Mouse (Mus musculus) embryonic stem cell, embryonic (primary cell): ENCODE results near the gene Stk38.
"Not testable (repeated sequence)": the region's sequence is repeated elsewhere in the genome, so short reads cannot be mapped to it uniquely, and the experiment has no call there.

Experiments
- CTCF ChIA-PET, 4 experiments: fragments of 300-600 bp in 2 of 4; fragments of 350-600 bp in 2 of 4; sonication (Branson Sonifier 250); formaldehyde crosslinking; loops; one replicate each; lab custom pipeline; 2022; ENCODE audit warnings: inconsistent platforms in 2 of 4; lab: Charles Lee
- POLR2A ChIA-PET, 4 experiments: fragments of 300-600 bp in 2 of 4; fragments of 350-600 bp in 2 of 4; sonication (Branson Sonifier 250); formaldehyde crosslinking; loops; one replicate each; lab custom pipeline; 2022; ENCODE audit warnings: antibody characterized with exemption in 4 of 4, inconsistent platforms in 1 of 4; lab: Charles Lee

Stk38 gene

DNA sequence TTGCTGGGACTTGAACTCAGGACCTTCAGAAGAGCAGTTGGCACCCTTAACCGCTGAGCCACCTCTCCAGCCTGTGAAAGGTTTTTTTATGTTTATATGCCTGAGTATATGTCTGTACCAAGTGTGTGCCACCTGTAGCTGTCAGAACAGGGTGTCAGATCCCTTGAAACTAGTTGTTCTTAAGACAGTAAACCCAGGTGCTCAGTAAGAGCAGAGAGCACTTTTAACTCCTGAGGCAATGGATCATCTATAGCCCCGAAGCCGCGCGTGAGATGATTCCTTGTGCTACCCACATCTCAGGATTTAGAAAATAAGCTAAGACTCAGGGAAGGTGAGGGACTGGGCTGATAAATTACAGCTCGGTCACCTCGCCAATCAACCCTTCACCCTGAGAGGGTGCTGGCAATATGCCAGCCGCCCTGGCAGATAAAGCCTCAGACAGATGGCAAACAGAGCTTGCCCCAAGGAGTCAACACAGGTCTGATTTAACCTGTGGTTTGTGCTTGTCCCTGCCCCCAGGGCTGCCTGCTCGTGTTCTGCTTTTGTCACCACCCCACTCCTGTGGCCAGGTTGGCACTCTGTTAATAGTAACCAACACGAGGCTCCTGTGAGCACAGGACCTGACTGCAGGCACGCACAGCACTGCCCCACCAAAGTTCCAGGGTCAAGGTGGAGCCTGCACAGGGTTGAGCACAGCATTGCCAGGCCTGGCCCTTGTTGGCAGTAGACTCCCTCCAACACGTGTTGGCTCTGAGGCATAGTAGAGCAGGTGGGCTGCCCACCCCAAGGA, 38.1 kb upstream of the Stk38 start:
- POLR2A ChIA-PET: interaction anchor here (0.6 to 40.2 kb wide), 58 partner anchors 8 to 448 kb away, joined by 3 to 2765 read pairs (median 6); partner anchors contain the start of genes Srsf3 (in 3 of the 4), Cdkn1a (in 2 of the 4) and Stk38 (in 1 of the 4)
- CTCF ChIA-PET: interaction anchor here (0.6 to 3.5 kb wide), 17 partner anchors 14 to 325 kb away, joined by 3 to 33 read pairs (median 5); partner anchors contain the start of genes BC004004 (in 1 of the 4), Cdkn1a (in 1 of the 4) and Srsf3 (in 1 of the 4)

DNA sequence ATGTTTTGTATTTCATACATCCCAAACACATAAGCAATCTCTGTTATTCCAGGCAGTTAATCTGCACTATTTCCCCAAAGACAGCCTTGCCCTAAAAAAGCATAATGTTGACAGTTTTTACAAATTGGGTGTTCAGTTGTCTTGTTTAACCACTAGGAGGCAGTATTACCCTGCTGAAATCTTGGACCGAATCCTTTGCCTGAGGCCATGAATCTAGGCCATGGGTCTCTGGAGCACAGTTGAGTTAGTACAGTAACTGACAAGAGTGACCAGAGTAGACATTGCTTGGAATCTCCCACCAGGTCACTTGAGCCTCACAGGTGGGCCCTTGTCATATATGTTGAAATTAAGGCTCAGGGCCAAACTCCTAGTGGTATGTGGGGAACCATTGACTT, 37.1 kb upstream of the Stk38 start:
- ChIA-PET CTCF (interaction anchor here (0.6 to 3.5 kb wide), 31 partner anchors 10 to 419 kb away, joined by 3 to 33 read pairs (median 4); partner anchors contain the start of genes BC004004 (in 1 of the 4), Cdkn1a (in 1 of the 4) and Srsf3 (in 1 of the 4)), POLR2A (interaction anchor here (0.6 to 40.2 kb wide), 74 partner anchors 8 to 498 kb away, joined by 3 to 2765 read pairs (median 5); partner anchors contain the start of genes Srsf3 (in 3 of the 4), Cdkn1a (in 2 of the 4) and Stk38 (in 2 of the 4))

DNA sequence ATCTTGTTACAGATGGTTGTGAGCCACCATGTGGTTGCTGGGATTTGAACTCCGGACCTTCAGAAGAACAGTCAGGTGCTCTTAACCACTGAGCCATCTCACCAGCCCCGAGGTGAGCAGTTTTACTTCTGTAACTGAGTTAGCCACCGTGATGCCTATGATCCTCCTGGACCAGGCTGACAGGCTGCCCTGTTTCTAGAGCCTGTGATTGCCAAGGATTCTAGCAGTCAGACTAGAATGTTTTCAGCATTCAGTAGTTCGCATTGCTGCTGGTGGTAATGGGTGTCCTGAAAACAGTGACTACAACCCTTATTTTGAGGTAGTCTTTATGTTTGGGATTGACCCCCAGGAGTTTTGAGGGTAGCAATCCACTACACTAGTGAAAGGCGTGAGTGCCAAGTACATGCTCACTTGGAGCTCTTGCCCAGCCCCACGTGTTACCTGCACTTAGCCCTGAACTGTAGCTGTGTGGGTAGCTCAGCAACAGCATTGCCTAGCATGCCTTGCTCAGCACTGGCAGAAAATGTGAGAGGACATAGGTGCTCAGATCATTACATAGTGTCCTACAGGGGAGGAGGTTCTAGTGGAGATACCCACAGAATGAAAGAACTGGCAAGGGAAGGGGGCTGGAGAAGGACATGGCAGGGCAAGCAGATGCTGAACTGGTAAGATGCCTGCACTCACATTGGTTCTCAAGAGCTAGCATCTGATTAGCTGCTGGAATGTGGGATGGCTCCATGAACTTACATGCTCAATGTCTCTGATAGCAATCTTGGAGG, 36.5 kb upstream of the Stk38 start:
- POLR2A ChIA-PET: interaction anchor here (0.5 to 40.2 kb wide), 75 partner anchors 7 to 499 kb away, joined by 3 to 2765 read pairs (median 5); partner anchors contain the start of genes Srsf3 (in 3 of the 4), Stk38 (in 3 of the 4) and Cdkn1a (in 2 of the 4)
- CTCF ChIA-PET: interaction anchor here (0.6 to 3.5 kb wide), 31 partner anchors 10 to 420 kb away, joined by 3 to 33 read pairs (median 4); partner anchors contain the start of genes BC004004 (in 1 of the 4) and Cdkn1a (in 1 of the 4)

DNA sequence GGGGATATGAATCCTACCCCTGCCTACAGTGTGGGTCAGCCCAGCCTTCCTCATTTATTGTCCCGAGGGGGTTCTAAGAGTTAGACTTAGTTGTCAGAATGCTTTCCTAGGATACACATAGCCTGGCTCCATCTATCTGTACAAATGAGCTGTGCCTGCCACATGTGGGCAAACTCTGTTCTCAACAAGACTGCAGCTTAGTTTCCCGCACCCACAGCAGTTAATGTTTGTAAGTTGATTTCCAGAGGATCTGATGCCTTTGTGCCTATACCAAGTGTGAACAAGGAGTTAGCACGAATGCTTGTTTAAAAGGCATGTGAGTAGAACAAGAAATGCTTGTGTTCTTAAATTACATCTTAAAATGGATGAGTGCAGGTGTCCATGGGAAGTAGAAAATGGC, 35.8 kb upstream of the Stk38 start:
- CTCF ChIA-PET: interaction anchor here in 3 of 4 experiments (1.3 to 3.5 kb wide), 6 partner anchors 15 to 202 kb away, joined by 3 to 33 read pairs (median 7); no protein-coding TSS in a partner anchor
- POLR2A ChIA-PET: interaction anchor here (0.5 to 40.2 kb wide), 39 partner anchors 9 to 414 kb away, joined by 3 to 2765 read pairs (median 8); partner anchors contain the start of genes Srsf3 (in 4 of the 4), Stk38 (in 3 of the 4), Cdkn1a (in 2 of the 4) and BC004004 (in 1 of the 4)

DNA sequence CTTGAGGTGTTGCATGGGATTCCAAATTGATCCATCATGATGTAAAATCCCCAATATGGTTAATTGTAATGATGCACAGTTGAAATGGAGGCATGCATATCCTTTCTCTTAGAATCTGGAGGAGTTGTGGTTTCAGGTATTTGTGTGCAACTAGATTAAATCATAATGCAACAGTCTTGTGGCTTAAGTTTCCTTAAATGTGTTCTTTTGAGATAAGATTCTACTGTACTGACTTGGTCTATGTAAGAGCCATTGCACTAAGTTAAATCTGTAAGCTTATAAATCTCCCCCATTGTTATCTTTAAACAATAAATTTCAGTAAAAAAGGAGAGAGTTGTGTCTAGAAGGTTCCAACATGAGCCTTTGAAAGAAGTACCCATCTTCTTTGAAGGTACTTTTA, 34.8 kb upstream of the Stk38 start:
- ChIA-PET CTCF (interaction anchor here in 1 of 4 experiments (0.6 kb wide), 1 partner anchor 259 kb away, joined by 6 read pairs; no protein-coding TSS in a partner anchor), POLR2A (interaction anchor here in 3 of 4 experiments (0.8 to 40.2 kb wide), 20 partner anchors 8 to 226 kb away, joined by 3 to 2765 read pairs (median 28); partner anchors contain the start of genes Srsf3 (in 3 of the 3), Cdkn1a (in 2 of the 3), BC004004 (in 1 of the 3) and Stk38 (in 1 of the 3))

DNA sequence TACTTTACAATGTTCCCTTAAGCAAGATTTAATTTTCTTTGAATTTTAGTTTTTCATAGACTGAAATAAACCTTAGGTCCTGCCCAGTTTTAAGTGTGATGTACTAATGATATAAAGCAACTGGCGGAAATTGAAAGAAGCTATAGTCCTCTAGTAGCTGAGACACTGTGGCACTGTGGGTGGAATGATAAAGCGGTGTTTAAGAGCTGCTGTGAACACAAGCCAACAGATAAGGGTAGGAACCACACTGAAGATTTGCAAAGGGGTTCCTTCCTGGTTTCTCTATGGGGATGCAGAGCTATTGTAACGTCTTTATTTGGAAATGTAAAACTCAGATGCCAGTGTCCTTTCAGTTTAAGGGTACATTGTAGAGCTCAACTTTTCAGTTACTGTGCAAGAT, 33.8 kb upstream of the Stk38 start:
- POLR2A ChIA-PET: interaction anchor here in 3 of 4 experiments (0.6 to 40.2 kb wide), 22 partner anchors 7 to 659 kb away, joined by 3 to 2765 read pairs (median 14); partner anchors contain the start of genes Srsf3 (in 3 of the 3), Cdkn1a (in 2 of the 3) and Stk38 (in 1 of the 3)
- CTCF ChIA-PET: not testable (repeated sequence)

DNA sequence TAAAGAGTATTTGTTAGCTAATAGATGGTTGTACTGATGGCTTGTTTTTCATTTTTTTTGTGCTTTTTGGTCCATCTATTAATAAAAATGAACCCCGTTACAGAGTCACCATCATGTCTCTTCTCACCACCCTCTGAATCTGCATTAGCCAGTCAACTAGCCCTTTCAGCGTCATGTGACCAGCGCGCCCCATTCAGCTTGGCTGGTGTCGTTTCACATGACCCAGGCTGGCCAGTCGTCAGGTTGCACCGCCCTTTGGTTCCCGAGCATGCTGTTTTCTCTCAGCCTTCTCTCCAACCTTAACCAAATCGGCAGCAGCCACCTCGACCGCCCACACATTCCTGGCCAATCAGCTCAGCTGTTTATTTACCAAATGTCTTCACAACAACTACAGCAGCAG, 31.6 kb upstream of the Stk38 start:
- POLR2A ChIA-PET: interaction anchor here (0.6 to 40.2 kb wide), 56 partner anchors 9 to 913 kb away, joined by 3 to 2765 read pairs (median 5); partner anchors contain the start of genes Cdkn1a (in 2 of the 4), Srsf3 (in 2 of the 4), Stk38 (in 2 of the 4) and Tead3 (in 1 of the 4)
- CTCF ChIA-PET: interaction anchor here in 2 of 4 experiments (0.8 to 2.1 kb wide), 3 partner anchors 10 to 132 kb away, joined by 3 to 7 read pairs (median 3); no protein-coding TSS in a partner anchor

DNA sequence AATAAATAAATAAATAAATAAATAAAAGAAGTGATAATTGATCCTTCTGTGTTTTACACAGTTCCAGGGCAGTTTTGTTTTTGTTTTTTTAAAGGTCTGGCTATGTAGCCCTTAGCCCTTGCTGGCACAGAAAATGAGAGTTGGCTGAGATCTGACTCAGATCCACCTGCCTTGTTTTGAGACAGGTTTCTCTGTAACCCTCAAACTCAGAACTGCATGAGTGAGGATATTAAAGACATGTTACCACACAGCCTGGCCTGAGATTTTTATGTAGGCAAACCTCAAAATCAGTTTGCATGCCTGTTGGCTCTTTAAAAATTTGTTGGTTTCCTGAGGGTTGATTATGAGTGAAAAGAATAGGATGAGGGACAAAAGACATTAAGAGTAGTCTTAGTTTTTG, 27.7 kb upstream of the Stk38 start:
- CTCF ChIA-PET: no interaction called here
- POLR2A ChIA-PET: interaction anchor here in 2 of 4 experiments (0.8 to 2.5 kb wide), 11 partner anchors 9 to 58 kb away, joined by 3 to 27 read pairs (median 6); partner anchors contain the start of genes Cdkn1a (in 1 of the 2) and Stk38 (in 1 of the 2)

DNA sequence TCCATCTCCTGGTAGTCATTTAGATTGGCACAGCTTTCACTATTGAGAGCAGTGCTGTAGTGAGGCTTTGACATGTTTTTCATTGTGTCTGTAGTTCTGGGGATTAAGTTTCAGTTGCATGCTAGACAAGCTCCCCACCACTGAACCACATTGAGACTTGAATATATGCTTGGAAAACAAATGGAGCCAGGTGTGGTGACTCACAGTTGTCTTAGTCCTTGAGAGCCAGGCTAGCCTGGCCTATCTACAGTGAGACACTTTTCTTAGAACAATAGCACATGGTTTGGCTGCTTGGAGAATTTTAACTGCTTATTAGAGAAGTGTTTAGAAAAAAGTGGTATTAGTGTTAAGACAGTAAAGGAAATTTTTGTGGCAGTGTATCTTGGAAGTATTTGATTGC, 26.5 kb upstream of the Stk38 start:
- POLR2A ChIA-PET: interaction anchor here (0.5 to 2.5 kb wide), 28 partner anchors 8 to 411 kb away, joined by 3 to 27 read pairs (median 4); partner anchors contain the start of genes Cdkn1a (in 1 of the 4) and Stk38 (in 1 of the 4)

DNA sequence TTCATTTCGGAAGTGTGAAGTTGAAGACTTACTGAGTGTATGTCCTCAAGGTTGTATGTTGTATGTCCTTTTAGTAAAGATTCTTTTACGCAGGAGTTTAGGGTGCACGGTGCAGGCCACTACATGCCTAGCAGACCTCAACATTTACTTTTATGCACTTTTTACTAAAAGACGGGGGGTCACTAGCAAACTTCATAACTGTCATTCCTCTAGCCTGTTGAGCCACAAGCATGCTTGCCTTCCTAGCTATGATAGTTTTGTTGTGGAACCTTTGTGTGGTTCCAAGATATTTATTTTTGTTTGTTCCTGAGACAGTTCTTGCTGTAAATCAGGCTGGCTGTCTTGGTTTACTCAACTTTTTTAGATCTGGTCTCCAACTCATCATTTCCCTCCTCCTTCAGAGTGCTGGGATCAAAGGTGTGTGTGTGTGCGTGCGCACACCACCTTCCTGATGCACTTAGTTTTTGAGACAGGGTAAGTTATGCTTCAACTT, 25.8 kb upstream of the Stk38 start:
- POLR2A ChIA-PET: interaction anchor here (0.6 to 2.6 kb wide), 27 partner anchors 9 to 154 kb away, joined by 3 to 27 read pairs (median 4); partner anchors contain the start of genes Cdkn1a (in 1 of the 4) and Stk38 (in 1 of the 4)

More for the DNA sequence above, 26.5 kb upstream of the Stk38 start:
- CTCF ChIA-PET: no interaction called here

DNA sequence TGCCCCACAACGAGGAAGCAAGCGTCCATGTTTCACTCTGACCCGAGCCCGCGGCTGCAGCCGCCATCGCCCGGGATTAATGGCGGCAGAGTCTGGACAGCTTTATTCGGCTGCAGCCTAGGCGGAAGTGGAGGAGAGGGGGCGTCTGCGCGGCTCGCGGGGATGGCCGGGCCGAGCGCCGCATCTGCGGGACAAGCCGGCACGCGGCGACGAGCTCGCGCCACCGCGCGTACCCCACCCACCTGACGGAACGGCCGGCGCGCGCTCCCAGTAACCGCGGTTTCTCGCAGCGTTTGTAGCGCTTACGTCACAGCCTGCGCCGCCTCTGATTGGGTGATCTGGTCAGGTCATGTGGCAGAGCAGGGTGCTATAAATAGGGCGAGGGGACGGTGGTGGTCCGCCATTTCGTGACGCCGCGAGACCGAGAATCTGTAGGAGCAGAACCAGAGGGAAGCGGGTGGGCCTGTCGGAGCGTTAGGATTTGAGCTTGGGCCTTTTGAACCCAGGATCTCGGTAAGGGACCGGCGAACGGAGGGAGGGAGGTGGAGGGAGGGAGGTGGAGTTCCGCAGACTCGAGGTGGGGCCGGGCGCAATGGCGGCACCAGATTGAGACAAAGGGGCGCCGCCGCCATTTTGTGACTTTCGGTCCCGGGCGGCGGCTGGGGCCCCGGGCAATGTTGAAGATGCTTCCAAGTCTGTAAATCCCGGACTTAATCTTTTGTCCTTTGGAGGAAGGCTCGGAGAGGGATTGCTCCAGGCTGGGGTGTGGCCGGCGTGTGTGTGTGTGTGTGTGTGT, 24.7 kb upstream of the Stk38 start, which contains the start of gene Srsf3:
Gene Srsf3, plus strand, starts transcription at position 355 of the 796 bp plus-strand sequence.
- CTCF ChIA-PET: interaction anchor here (0.6 to 2.0 kb wide), 11 partner anchors 10 to 495 kb away, joined by 3 to 11 read pairs (median 3); no protein-coding TSS in a partner anchor
- POLR2A ChIA-PET: interaction anchor here (0.6 to 20.2 kb wide), 188 partner anchors 8 to 715 kb away, joined by 3 to 392 read pairs (median 5); partner anchors contain the start of genes Stk38 (in 4 of the 4), Cdkn1a (in 3 of the 4), Kctd20 (in 2 of the 4) and Mtch1 (in 2 of the 4)

More for the DNA sequence above, 25.8 kb upstream of the Stk38 start:
- CTCF ChIA-PET: no interaction called here

DNA sequence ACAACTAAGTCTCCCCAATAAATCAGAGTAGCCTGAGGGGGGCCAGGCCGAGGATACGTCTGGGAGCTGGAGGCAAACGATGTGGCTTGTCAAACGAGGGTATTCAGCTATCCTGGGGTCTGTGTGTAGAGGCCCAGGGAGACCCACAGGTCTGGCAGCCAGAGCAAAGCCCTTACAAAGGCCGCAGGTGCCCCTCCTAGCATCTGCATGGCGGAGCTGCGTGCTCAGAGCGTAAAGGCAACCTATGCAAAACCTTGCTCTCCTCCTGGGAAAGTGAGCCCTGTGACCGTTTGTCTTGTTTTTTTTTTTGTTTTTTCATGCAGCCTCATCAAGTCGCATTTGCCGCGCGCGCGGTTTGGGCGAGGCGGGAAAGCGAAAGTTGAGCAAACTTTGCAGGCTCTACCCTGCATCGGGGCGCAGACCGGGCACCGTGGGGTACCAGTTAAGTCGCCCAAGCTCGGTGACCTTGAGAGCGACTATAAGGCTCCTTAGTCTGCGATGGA, 24.0 kb upstream of the Stk38 start:
- CTCF ChIA-PET: interaction anchor here in 3 of 4 experiments (0.6 to 2.0 kb wide), 11 partner anchors 10 to 494 kb away, joined by 3 to 11 read pairs (median 3); no protein-coding TSS in a partner anchor

DNA sequence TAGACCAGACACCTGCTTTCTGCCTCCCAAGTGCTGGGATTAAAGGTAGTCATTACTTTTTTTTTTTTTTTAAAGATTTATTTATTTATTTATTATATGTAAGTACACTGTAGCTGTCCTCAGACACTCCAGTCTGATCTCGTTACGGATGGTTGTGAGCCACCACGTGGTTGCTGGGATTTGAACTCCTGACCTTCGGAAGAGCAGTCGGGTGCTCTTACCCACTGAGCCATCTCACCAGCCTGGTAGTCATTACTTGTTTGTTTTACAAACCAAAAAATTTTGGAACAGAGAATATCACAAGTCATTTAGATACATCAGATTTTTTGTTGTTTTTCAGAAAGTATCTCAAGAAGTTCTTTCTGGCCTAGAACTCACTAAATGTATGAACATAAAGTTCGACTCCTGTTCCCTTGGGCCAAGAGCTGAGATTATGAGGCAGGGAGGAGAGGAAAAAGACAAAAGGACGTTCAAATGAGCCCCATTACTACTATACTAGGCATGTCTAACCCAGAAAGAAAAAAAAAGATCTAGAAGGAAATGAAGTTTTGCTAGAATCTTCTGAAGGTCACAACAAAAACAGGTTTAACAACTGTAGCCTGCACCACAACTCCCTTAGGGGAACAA, 23.4 kb upstream of the Stk38 start:
- CTCF ChIA-PET: interaction anchor here in 2 of 4 experiments (0.7 to 2.0 kb wide), 6 partner anchors 14 to 140 kb away, joined by 3 to 11 read pairs (median 6); no protein-coding TSS in a partner anchor
- POLR2A ChIA-PET: interaction anchor here (0.5 to 20.2 kb wide), 96 partner anchors 8 to 701 kb away, joined by 3 to 392 read pairs (median 7); partner anchors contain the start of genes Cdkn1a (in 3 of the 4), Stk38 (in 3 of the 4), Fgd2 (in 1 of the 4) and Mtch1 (in 1 of the 4)

More for the DNA sequence above, 24.0 kb upstream of the Stk38 start:
- POLR2A ChIA-PET: interaction anchor here (0.5 to 20.2 kb wide), 192 partner anchors 9 to 715 kb away, joined by 3 to 392 read pairs (median 5); partner anchors contain the start of genes Stk38 (in 4 of the 4), Cdkn1a (in 3 of the 4), Kctd20 (in 2 of the 4) and Mtch1 (in 2 of the 4)

DNA sequence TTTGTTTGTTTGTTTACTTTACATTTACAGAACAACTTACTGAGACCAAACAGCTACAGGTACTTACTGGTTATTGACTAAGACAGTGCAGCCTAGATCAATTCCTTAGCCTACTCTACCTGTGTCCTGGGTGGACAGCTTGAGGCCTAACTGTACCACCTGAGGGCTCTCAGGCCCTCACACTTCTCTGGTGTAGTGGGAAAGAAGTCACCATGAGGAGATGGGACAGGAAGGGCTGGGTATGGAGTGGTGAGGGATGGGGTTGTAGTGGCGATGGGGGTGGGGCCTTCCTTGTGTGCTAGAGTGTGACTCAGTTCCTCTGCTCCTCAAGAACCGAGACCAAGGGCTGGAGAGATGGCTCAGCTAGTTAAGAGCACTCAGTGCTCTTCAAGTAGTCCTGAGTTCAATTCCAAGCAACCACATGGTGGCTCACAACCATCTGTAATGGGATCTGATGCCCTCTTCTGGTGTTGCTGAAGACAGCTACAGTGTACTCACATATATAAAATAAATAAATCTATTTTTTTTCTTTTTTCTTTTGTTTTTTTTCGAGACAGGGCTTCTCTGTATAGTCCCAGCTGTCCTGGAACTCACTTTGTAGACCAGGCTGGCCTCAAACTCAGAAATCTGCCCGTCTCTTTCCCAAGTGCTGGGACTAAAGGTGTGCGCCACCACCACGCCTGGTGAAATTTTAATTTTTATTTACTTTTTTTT, 22.7 kb upstream of the Stk38 start:
- POLR2A ChIA-PET: interaction anchor here in 3 of 4 experiments (0.6 to 20.2 kb wide), 35 partner anchors 9 to 225 kb away, joined by 3 to 392 read pairs (median 18); partner anchors contain the start of genes Stk38 (in 2 of the 3) and Cdkn1a (in 1 of the 3)
- CTCF ChIA-PET: interaction anchor here in 2 of 4 experiments (0.6 to 2.0 kb wide), 6 partner anchors 13 to 375 kb away, joined by 3 to 11 read pairs (median 5); no protein-coding TSS in a partner anchor
